ENCODE assay signal across 16 mouse cellular contexts in the genomic region with DNA sequence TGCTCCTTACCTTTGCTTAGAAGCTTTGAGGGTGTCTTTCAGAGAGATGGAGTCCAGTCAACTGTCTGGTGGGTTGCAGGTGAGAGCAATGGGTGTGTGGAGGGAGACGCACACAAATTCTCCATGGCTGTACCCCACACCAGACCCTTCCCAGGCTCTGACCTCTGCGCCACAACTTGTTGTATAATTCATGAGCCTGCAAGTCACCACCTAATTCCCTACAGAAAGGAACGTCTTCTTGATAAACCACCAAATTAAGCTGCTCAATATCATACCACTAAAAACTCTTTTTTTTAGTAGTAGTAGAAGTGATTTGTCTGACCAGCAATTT.
DNase-seq lines count a peak whose midpoint lies in the region; ATAC-seq lines count a peak whose summit lies in the region.
"Had no signal": no experiment of that assay in that cellular context is flagged by ENCODE, and none has a peak within 500 bp of the region (broad histone marks: within the 10 kb centered on the region; RNA-seq: fewer than 3 reads in every experiment).

No protein-coding gene starts in this region.

- peaks cover 58% of the 10 kb centered on the region for H3K4me1 ChIP-seq in forebrain, embryonic 12.5 days
- peaks cover 64% of the 10 kb centered on the region for H3K4me1 ChIP-seq in hindbrain, embryonic 13.5 days (replicated peaks)
- H3K4me1 ChIP-seq in midbrain, embryonic 15.5 days: peaks cover 34% of the 10 kb centered on the region
- H3K4me1 ChIP-seq: heart, embryonic 13.5 days; liver, embryonic 13.5 days had no signal

- H3K9ac ChIP-seq in forebrain, embryonic 12.5 days: no peak overlapping the region
- H3K9ac ChIP-seq in hindbrain, embryonic 13.5 days: no peak overlapping the region
- no peak overlapping the region for H3K9ac ChIP-seq in midbrain, embryonic 15.5 days
- H3K9ac ChIP-seq: heart, embryonic 13.5 days; liver, embryonic 13.5 days had no signal

- H3K27me3 ChIP-seq in forebrain, embryonic 12.5 days: no peaks in the 10 kb centered on the region
- H3K27me3 ChIP-seq in hindbrain, embryonic 13.5 days: no peaks in the 10 kb centered on the region
- H3K27me3 ChIP-seq in midbrain, embryonic 15.5 days (replicated peaks): no peaks in the 10 kb centered on the region
- H3K27me3 ChIP-seq: liver, embryonic 13.5 days; Patski had no signal

- WGBS in forebrain, embryonic 12.5 days: 32% methylated on average over 3 of the region's 3 CpGs
- WGBS in hindbrain, embryonic 13.5 days: 6% methylated on average over 3 of the region's 3 CpGs
- 19% methylated on average over 3 of the region's 3 CpGs for WGBS in midbrain, embryonic 15.5 days

- H3K4me3 ChIP-seq in forebrain, embryonic 12.5 days (replicated peaks): no peak overlapping the region
- no peak overlapping the region for H3K4me3 ChIP-seq in hindbrain, embryonic 13.5 days
- no peak overlapping the region for H3K4me3 ChIP-seq in midbrain, embryonic 15.5 days
- H3K4me3 ChIP-seq: heart, embryonic 13.5 days; limb, embryonic 10.5 days; liver, embryonic 13.5 days had no signal

- peak; percentile 72 for DNase-seq in ES-CJ7 (ENCODE audit: low read depth, low spot score)
- DNase-seq in adrenal gland, postnatal 10 days: no peak
- no peak for DNase-seq in frontal cortex, postnatal 36 days (ENCODE audit: low spot score in 2 of 2)
- DNase-seq: gastrocnemius, postnatal 36 days; liver, embryonic 13.5 days; right cerebral cortex, adult 18-20 months; thymus, postnatal 36 days had no signal

- no peaks in the 10 kb centered on the region for H3K9me3 ChIP-seq in forebrain, embryonic 12.5 days
- H3K9me3 ChIP-seq in hindbrain, embryonic 13.5 days: no peaks in the 10 kb centered on the region
- no peaks in the 10 kb centered on the region for H3K9me3 ChIP-seq in midbrain, embryonic 15.5 days
- H3K9me3 ChIP-seq: heart, embryonic 13.5 days; limb, embryonic 10.5 days; liver, embryonic 13.5 days had no signal

- H3K27ac ChIP-seq in forebrain, embryonic 12.5 days: peak overlapping the region; percentile 90
- H3K27ac ChIP-seq in hindbrain, embryonic 13.5 days: peak overlapping the region; percentile 83
- H3K27ac ChIP-seq in midbrain, embryonic 15.5 days: peak overlapping the region; percentile 73
- H3K27ac ChIP-seq: heart, embryonic 13.5 days; limb, embryonic 10.5 days; liver, embryonic 13.5 days; stomach, postnatal 0 days had no signal

- H3K4me2 ChIP-seq in forebrain, embryonic 12.5 days: peak overlapping the region; percentile 31
- H3K4me2 ChIP-seq in hindbrain, embryonic 13.5 days: peak overlapping the region; percentile 26; the same call in 1 of the 2 replicates
- peak overlapping the region; percentile 19; the same call in 1 of the 2 replicates for H3K4me2 ChIP-seq in midbrain, embryonic 15.5 days
- H3K4me2 ChIP-seq: heart, embryonic 13.5 days; liver, embryonic 13.5 days had no signal

- no peaks in the 10 kb centered on the region for H3K36me3 ChIP-seq in forebrain, embryonic 12.5 days (replicated peaks)
- H3K36me3 ChIP-seq in hindbrain, embryonic 13.5 days: no peaks in the 10 kb centered on the region
- H3K36me3 ChIP-seq in midbrain, embryonic 15.5 days (replicated peaks): no peaks in the 10 kb centered on the region
- H3K36me3 ChIP-seq: heart, embryonic 13.5 days; limb, embryonic 10.5 days; liver, embryonic 13.5 days had no signal

- ATAC-seq in forebrain, embryonic 12.5 days (ENCODE audit: low FRiP score): 0 out of 2 replicates have a peak, but pooled peaks have one; percentile 18
- no peak for ATAC-seq in hindbrain, embryonic 13.5 days (ENCODE audit: low FRiP score)
- peak; percentile 40; the same call in 1 of the 2 replicates for ATAC-seq in midbrain, embryonic 15.5 days (replicated peaks)
- ATAC-seq in frontal cortex, adult (ENCODE audit: low TSS enrichment): no peak
- ATAC-seq: lung, postnatal 0 days; Patski had no signal

Comparison
In these comparisons a context has a peak if more than half of its experiments do, and no peak if none do; other contexts are left out.
1. ATAC-seq: peak in forebrain, embryonic 12.5 days (single experiment) and midbrain, embryonic 15.5 days (single experiment); none in hindbrain, embryonic 13.5 days (single experiment) and frontal cortex, adult (single experiment).
2. Peak in every context shown above with its lines, with median percentiles within 50 percentile points of each other: H3K27ac ChIP-seq and H3K4me2 ChIP-seq.